Mouse (Mus musculus) neural tube, embryonic 15.5 days (tissue): ENCODE data around the gene Abhd16a. TPM values are rescaled to one million over a fixed set of nuclear protein-coding genes. Genes with fewer than 3 reads are reported as not detected.

ENCODE experiments used
- ATAC-seq: fragments of 200-750 bp; cut with Nextera tagmentation; 2 replicates; pipeline ENCODE4 v1.8.0; 2017; ENCODE audit warnings: mild to moderate bottlenecking, moderate TSS enrichment, moderate library complexity; ENCODE audit not compliant: low FRiP score
- H3K27ac ChIP-seq: fragments of 300-500 bp; sonication (generic); replicated peaks from 2 replicates; pipeline ENCODE4 v1.5.1; 2015; ENCODE audit warnings: mild to moderate bottlenecking, inconsistent platforms
- H3K27me3 ChIP-seq: fragments of 300-500 bp; sonication (generic); replicated peaks from 2 replicates; pipeline ENCODE4 v1.6.1; 2015; ENCODE audit warnings: inconsistent platforms
- H3K36me3 ChIP-seq: fragments of 300-500 bp; sonication (generic); 2 replicates; pipeline ENCODE4 v1.6.1; 2015; ENCODE audit warnings: inconsistent platforms
- H3K4me1 ChIP-seq: fragments of 300-500 bp; sonication (generic); 2 replicates; pipeline ENCODE4 v1.6.1; 2015; ENCODE audit warnings: inconsistent platforms
- H3K4me2 ChIP-seq: fragments of 300-500 bp; sonication (generic); 2 replicates; pipeline ENCODE4 v1.6.1; 2015; ENCODE audit warnings: inconsistent platforms, mild to moderate bottlenecking, moderate library complexity
- H3K4me3 ChIP-seq: fragments of 300-500 bp; sonication (generic); replicated peaks from 2 replicates; pipeline ENCODE4 v1.5.1; 2015; ENCODE audit warnings: mild to moderate bottlenecking, inconsistent platforms
- H3K9ac ChIP-seq: fragments of 300-500 bp; sonication (generic); replicated peaks from 2 replicates; pipeline ENCODE4 v1.6.1; 2015; ENCODE audit warnings: mild to moderate bottlenecking, inconsistent platforms
- H3K9me3 ChIP-seq: fragments of 300-500 bp; sonication (generic); replicated peaks from 2 replicates; pipeline ENCODE4 v1.6.1; 2016; ENCODE audit warnings: inconsistent platforms
- WGBS: fragments of 180-500 bp; shearing (Covaris S2); methylation state at CpG from one replicate; pipeline ENCODE4 v1.1.7; 2015; ENCODE audit warnings: mixed read lengths; 5-methylcytosine and 5-hydroxymethylcytosine counted together
- polyA plus RNA-seq: library from polyadenylated mRNA; unstranded; fragments of >200 nt; fragmentation: Nextera tagmentation; extraction: Ambion mirVana; gene quantifications from 2 replicates; pipeline ENCODE4 v1.2.1, GENCODE M21; 2015

Gene Abhd16a
- polyA plus RNA-seq, 1 experiment from 2014 or later, result 110 TPM

DNA sequence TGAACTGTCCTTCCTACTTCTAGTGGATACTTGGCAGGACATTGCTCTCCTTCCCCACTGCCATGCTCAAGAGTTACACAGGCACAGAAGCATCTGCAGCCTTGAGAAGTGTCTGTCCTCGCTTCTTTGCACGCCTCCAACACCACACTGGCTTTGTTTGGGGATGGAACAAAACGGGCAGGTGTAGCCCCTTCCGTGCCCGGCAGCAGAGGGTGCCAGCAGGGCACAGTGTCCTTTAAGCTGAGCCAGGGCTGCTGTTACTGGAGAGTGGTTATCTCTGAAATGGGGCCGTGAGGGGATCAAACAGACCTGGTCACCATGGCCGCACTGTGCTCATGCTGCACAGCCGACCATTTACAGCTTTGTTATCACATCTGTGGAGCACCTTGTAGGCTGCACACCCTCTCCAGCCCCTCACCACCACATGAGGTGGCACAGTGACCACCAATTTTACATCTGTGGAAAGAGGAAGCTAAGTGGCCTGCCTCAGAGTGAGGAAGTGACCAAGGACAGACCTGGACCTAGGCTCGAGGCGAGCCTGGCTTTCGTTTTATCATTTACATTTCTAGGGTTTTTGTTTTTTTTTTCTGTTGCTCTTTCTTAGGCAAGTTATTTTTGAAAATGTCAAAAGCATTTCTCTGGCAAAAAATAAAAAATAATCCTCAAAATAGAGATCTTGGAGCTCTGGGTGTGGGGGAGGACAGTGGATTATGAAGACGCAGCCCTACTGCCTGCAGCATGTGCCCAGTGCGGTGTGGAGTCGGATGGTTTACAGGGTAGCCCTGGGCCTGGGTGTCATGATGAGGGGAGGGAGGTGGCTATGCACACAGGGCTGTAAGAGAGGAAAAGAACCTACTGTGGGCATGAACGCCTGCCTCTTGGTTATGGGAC is 5.7 kb downstream of the Abhd16a start:
- peaks cover 14% of the 10 kb centered on the region for H3K4me1 ChIP-seq
- H3K9ac ChIP-seq, result no peak overlapping the region
- no peak overlapping the region for H3K27ac ChIP-seq
- H3K36me3 ChIP-seq, result peaks cover 80% of the 10 kb centered on the region
- no peaks in the 10 kb centered on the region for H3K27me3 ChIP-seq
- H3K4me2 ChIP-seq, result no peak overlapping the region
- WGBS, result 94% methylated on average over 15 of the region's 15 CpGs
- no peak for ATAC-seq
- H3K9me3 ChIP-seq, result no peaks in the 10 kb centered on the region
- no peak overlapping the region for H3K4me3 ChIP-seq

DNA sequence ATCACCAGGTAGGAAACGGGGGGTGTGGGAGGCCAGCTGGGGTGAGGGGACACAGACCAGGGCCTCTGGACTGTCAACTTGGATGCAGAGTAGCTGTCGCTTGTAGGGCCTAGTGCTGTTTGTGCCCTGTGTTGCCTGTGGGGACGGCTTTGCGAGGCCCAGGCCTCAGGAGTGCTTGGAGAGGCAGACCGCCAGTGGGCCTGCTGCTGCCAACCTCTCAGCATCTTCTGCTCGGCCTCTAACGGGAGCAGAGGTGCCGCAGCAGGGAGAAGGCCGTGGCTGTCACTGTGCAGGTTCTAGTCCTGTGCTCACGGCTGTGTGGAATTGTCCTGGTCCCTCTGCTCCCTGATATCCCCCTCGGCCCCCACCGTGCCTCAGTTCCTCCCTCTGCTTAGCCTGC is 7.5 kb downstream of the Abhd16a start:
- Histone ChIP-seq H3K27ac (no peak overlapping the region), H3K27me3 (no peaks in the 10 kb centered on the region), H3K9me3 (no peaks in the 10 kb centered on the region), H3K4me2 (no peak overlapping the region), H3K4me3 (no peak overlapping the region), H3K36me3 (peaks cover 90% of the 10 kb centered on the region), H3K4me1 (no peaks in the 10 kb centered on the region), H3K9ac (no peak overlapping the region)
- 87% methylated on average over 12 of the region's 12 CpGs for WGBS
- no peak for ATAC-seq

DNA sequence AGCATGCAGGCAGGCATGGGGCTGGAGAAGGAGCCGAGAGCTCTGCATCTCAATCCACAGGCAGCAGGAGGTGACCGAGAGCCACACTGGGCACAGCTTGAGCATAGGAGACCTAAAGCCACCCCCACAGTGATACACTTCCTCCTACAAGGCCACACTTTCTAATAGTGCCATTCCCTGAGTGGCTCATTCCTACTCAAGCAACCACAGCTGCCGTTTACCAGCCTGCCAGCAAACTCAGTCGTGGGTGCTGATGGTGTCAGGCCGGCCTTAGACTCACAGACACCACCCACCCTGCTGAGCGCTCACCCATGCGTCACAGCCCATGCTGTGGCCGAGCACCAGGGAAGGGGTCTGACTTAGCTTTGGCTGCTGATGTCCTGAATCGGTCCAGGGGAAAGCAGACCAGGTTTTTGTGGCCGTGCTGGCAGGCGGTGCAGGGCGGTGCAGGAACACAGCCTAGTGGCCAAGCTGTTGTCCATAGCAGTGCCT is 8.1 kb downstream of the Abhd16a start:
- WGBS, result 82% methylated on average over 12 of the region's 12 CpGs
- H3K27me3 ChIP-seq, result no peaks in the 10 kb centered on the region
- no peaks in the 10 kb centered on the region for H3K4me1 ChIP-seq
- H3K9ac ChIP-seq, result no peak overlapping the region
- H3K4me2 ChIP-seq, result no peak overlapping the region
- H3K4me3 ChIP-seq, result no peak overlapping the region
- H3K9me3 ChIP-seq, result no peaks in the 10 kb centered on the region
- no peak for ATAC-seq
- H3K27ac ChIP-seq, result no peak overlapping the region
- H3K36me3 ChIP-seq, result peaks cover 92% of the 10 kb centered on the region

DNA sequence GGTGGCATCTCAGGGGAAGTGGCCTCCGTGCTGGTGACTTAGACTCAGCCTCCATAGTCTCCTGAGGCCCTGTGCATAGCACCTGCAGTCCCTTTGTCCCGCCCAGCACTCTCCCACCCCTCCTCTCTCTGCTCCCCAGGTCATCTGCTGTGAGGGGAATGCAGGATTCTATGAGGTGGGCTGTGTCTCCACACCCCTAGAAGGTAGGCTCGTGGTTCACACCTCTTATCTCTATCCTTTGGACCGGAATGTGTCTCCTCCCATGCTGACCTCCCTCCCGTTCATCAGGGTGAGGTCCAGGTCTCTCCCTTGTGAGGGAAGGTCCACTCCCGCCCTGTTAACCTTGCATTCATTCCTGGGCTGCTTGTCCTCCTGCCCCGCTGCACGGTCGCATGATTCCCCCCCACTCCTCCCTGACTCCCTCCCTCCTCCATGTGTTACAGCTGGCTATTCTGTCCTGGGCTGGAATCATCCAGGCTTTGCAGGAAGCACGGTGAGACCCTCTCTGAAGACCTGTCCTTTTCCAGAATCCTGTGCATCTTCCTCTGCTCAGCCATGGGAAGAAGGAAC is 11.2 kb downstream of the Abhd16a start:
- Histone ChIP-seq H3K4me2 (no peak overlapping the region), H3K36me3 (peaks cover 82% of the 10 kb centered on the region), H3K9ac (no peak overlapping the region), H3K4me3 (no peak overlapping the region), H3K9me3 (no peaks in the 10 kb centered on the region), H3K4me1 (no peaks in the 10 kb centered on the region), H3K27ac (no peak overlapping the region), H3K27me3 (no peaks in the 10 kb centered on the region)
- no peak for ATAC-seq
- 74% methylated on average over 10 of the region's 10 CpGs for WGBS

DNA sequence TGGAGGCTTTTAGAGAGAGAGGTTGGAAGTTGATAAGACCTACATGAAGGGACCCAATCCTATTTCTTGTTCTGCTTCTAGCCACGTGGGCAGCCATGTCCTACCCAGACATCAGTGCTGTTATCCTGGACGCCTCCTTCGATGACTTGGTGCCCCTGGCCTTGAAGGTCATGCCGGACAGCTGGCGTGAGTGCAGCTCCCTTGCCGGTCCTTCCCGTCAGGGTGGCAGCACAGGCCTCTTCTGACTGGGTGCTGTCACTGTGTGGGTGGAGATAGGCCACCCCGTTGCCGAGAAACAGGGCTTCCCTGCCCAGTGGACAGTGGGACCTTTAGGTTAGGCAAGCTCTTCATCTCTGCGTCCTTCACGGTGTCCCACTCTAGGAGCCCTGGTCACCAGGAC is 12.1 kb downstream of the Abhd16a start:
- WGBS, result 94% methylated on average over 11 of the region's 11 CpGs
- Histone ChIP-seq H3K27ac (no peak overlapping the region), H3K4me2 (no peak overlapping the region), H3K9me3 (no peaks in the 10 kb centered on the region), H3K36me3 (peaks cover 77% of the 10 kb centered on the region), H3K27me3 (no peaks in the 10 kb centered on the region), H3K4me1 (peaks cover 4% of the 10 kb centered on the region; the same call in 1 of the 2 replicates), H3K9ac (no peak overlapping the region), H3K4me3 (no peak overlapping the region)
- ATAC-seq, result no peak

DNA sequence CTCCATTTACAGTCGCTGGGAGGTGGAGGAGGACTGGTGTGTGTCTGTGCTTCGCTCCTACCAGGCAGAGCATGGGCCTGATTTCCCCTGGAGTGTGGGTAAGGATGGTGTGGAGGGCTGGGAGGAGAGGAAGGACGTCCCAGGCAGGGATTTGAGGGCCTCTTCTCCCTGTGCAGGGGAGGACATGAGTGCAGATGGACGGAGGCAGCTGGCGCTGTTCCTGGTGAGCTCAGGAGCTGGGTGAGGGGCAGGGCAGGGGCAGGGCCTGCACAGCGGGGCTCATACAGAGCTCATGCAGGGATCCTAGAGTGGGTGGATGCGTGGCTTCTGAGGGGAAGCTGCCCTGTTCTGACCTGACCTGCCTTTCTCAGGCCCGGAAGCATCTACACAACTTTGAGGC is 13.2 kb downstream of the Abhd16a start:
- Histone ChIP-seq H3K27me3 (no peaks in the 10 kb centered on the region), H3K4me2 (no peak overlapping the region), H3K9ac (no peak overlapping the region), H3K36me3 (peaks cover 66% of the 10 kb centered on the region), H3K9me3 (no peaks in the 10 kb centered on the region), H3K4me3 (no peak overlapping the region), H3K4me1 (peaks cover 4% of the 10 kb centered on the region; the same call in 1 of the 2 replicates), H3K27ac (no peak overlapping the region)
- ATAC-seq, result no peak
- 78% methylated on average over 8 of the region's 8 CpGs for WGBS

DNA sequence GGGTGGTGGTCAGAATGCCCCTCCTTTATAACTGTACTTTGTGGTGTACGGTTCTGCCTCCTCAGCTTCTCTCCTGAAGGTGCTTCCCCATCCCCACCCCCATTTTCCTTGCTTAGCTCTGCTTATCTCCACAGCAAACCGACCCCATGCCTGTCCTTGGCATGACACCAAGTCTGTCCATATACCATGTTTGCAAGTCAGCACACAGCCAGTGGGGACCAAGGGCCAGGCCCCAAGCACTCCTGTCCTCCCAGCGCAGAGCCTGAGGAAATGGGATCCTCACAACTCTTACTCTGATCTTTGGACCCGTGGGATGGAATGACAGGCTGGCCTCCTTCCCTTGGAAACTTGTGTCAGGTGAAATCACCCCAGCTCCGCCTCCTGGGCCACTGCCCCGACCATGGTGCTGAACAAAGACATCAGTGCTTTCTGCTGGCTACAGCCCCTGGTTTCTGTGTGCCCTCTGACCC is 14.2 kb downstream of the Abhd16a start:
- peaks cover 58% of the 10 kb centered on the region for H3K36me3 ChIP-seq
- no peak for ATAC-seq
- H3K27ac ChIP-seq, result no peak overlapping the region
- H3K4me1 ChIP-seq, result peaks cover 4% of the 10 kb centered on the region; the same call in 1 of the 2 replicates
- no peak overlapping the region for H3K4me3 ChIP-seq
- no peak overlapping the region for H3K4me2 ChIP-seq
- no peaks in the 10 kb centered on the region for H3K9me3 ChIP-seq
- 76% methylated on average over 6 of the region's 6 CpGs for WGBS
- no peak overlapping the region for H3K9ac ChIP-seq
- H3K27me3 ChIP-seq, result no peaks in the 10 kb centered on the region

DNA sequence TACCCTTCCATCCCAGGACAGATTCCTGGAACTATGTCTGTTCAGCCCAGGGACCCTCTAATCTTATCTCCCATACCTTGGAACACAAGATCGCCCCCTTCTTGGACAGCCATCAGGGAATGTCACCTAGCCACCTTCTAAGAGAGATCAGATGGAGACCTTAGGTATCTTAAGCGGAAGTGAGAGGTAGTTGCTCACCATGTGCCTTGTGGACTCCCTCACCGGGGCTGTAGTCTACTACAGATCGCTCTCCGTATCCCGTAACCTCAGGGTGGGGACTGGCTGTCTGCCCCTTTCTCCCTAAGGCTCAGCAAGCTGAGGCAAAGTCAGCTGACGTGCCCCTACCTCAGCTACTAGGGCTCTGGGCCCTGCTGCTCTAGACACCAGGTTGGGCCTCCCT is 15.0 kb downstream of the Abhd16a start:
- ATAC-seq, result no peak
- H3K27me3 ChIP-seq, result no peaks in the 10 kb centered on the region
- H3K4me1 ChIP-seq, result peaks cover 4% of the 10 kb centered on the region; the same call in 1 of the 2 replicates
- no peak overlapping the region for H3K27ac ChIP-seq
- H3K9ac ChIP-seq, result no peak overlapping the region
- no peaks in the 10 kb centered on the region for H3K9me3 ChIP-seq
- no peak overlapping the region for H3K4me3 ChIP-seq
- H3K4me2 ChIP-seq, result no peak overlapping the region
- WGBS, result 96% methylated on average over 7 of the region's 7 CpGs
- H3K36me3 ChIP-seq, result peaks cover 51% of the 10 kb centered on the region

DNA sequence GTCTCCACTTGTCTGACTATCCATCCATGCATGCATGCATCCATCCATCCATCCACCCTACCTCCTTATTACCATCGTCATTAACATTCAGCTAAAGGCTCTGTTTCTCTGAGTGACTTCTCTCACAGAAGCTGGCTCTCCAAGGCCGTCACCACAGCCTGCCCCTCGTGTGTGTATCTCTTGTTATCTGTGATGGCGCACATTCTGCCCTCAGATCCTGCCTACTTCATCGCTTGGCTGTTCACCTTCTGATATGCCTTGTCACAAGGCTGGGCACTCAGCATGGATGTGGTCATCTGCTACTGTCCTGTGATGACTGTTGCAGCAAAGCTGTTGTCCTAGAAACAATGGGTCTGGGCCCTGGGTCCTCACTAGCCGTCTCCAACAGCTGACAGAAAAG is 15.7 kb downstream of the Abhd16a start:
- H3K9ac ChIP-seq, result no peak overlapping the region
- ATAC-seq, result no peak
- H3K36me3 ChIP-seq, result peaks cover 44% of the 10 kb centered on the region

DNA sequence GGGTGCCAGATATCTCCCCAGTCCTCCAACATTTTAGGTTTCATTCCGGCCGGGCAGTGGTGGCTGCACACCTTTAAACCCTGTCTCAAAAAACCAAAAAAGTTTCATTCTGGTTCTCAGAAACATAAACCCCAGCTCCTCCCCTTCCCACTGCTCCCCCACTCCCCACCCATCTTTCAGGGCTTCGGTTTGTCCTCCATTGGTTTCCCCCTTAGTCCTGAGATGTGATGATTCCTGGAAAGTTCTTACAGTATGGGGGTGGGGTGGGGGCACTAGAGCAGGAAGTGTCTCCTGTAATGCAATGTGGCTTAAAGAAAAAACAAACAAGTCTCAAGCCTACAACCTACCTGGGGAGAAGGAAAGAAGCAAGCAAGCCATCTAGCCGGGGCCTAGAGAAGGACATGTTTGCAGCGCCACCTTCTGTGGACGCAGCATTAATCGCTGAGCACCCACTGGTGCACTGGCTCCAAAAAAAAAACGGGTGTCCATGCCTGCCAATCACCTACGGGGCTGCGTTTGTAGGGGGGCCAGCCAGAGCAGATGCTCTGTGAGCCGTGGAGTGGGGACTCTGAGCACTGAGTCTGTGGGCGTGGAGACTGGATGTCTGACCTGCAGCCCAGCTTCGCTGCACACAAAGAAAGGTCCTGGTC is 16.8 kb downstream of the Abhd16a start:
- ATAC-seq, result no peak
- H3K27ac ChIP-seq, result no peak overlapping the region
- no peaks in the 10 kb centered on the region for H3K9me3 ChIP-seq
- no peak overlapping the region for H3K9ac ChIP-seq
- 25% methylated on average over 13 of the region's 13 CpGs for WGBS
- H3K4me2 ChIP-seq, result peak overlapping the region; percentile 31
- no peaks in the 10 kb centered on the region for H3K27me3 ChIP-seq
- H3K4me3 ChIP-seq, result no peak overlapping the region
- H3K4me1 ChIP-seq, result peaks cover 4% of the 10 kb centered on the region; the same call in 1 of the 2 replicates
- H3K36me3 ChIP-seq, result peaks cover 34% of the 10 kb centered on the region

More for the DNA sequence above, 15.7 kb downstream of the Abhd16a start:
- Histone ChIP-seq H3K4me3 (no peak overlapping the region), H3K4me1 (peaks cover 4% of the 10 kb centered on the region; the same call in 1 of the 2 replicates), H3K4me2 (no peak overlapping the region), H3K9me3 (no peaks in the 10 kb centered on the region), H3K27me3 (no peaks in the 10 kb centered on the region), H3K27ac (no peak overlapping the region)
- 80% methylated on average over 6 of the region's 6 CpGs for WGBS

DNA sequence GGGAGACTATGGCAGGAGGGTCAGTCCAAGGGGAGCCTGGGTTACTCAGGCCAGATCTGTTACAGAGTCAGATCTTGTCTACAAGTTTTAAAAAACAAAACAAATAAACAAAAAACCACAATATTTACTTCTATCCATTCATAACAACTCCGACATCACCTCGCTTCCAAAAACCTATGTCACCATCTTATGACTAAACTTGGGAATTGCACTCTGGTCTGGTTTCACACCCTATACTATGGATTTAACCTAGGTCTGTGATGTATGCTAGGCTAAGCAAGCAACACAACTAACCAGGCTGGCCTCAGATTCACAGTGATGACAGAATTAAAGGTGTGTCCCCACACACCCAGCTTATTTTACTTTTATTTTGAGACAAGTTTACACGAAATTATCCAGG is 17.5 kb downstream of the Abhd16a start:
- Histone ChIP-seq H3K9me3 (no peaks in the 10 kb centered on the region), H3K36me3 (peaks cover 28% of the 10 kb centered on the region), H3K27ac (no peak overlapping the region), H3K4me1 (peaks cover 4% of the 10 kb centered on the region; the same call in 1 of the 2 replicates), H3K27me3 (no peaks in the 10 kb centered on the region), H3K9ac (no peak overlapping the region), H3K4me2 (no peak overlapping the region), H3K4me3 (no peak overlapping the region)
- WGBS, result 72% methylated on average over 3 of the region's 3 CpGs
- no peak for ATAC-seq
